Mouse (Mus musculus): Measurements from ENCODE around the gene Daam1. TPM values are rescaled to one million over a fixed set of nuclear protein-coding genes. Genes with fewer than 3 reads are reported as not detected.

Gene Daam1
- polyA plus RNA-seq (2012; ENCODE audit: insufficient read depth, insufficient read length, missing spikeins) = 8.3 and 11.1 TPM in 2 replicates

GRCm38 (mm10) chr12:71830607-71831257 lies at the start of gene Daam1:
Gene Daam1 (plus strand): TSS chr12:71831078.
- peaks cover 3% of the 10 kb centered on the region for H3K4me1 ChIP-seq (ENCODE audit: control insufficient read depth, insufficient read depth, insufficient read length, low read length)
- peak within 1 kb of the TSS; percentile 93 for H3K4me3 ChIP-seq (ENCODE audit: insufficient read depth, low read depth, low read length)
- H3K27ac ChIP-seq (replicated peaks; ENCODE audit: low read depth, low read length) = peak within 1 kb of the TSS; percentile 71

- no peaks in the 10 kb centered on the region; the same call in 1 of the 2 replicates for H3K4me1 ChIP-seq (ENCODE audit: control insufficient read depth, insufficient read depth, insufficient read length, low read length)
- no peak overlapping the region for H3K4me3 ChIP-seq (ENCODE audit: insufficient read depth, low read depth, low read length)
- H3K27ac ChIP-seq (replicated peaks; ENCODE audit: low read depth, low read length) = no peak overlapping the region
Measured at GRCm38 (mm10) chr12:71781220-71781619, 49.7 kb upstream of the Daam1 start.

- Histone ChIP-seq H3K27ac (replicated peaks; ENCODE audit: low read depth, low read length) (no peak overlapping the region), H3K4me3 (ENCODE audit: insufficient read depth, low read depth, low read length) (no peak overlapping the region), H3K4me1 (ENCODE audit: control insufficient read depth, insufficient read depth, insufficient read length, low read length) (no peaks in the 10 kb centered on the region; the same call in 1 of the 2 replicates)
Measured at GRCm38 (mm10) chr12:71783970-71784369, 46.9 kb upstream of the Daam1 start.

- Histone ChIP-seq H3K27ac (replicated peaks; ENCODE audit: low read depth, low read length) (no peak overlapping the region), H3K4me1 (ENCODE audit: control insufficient read depth, insufficient read depth, insufficient read length, low read length) (no peaks in the 10 kb centered on the region; the same call in 1 of the 2 replicates), H3K4me3 (ENCODE audit: insufficient read depth, low read depth, low read length) (no peak overlapping the region)
Measured at GRCm38 (mm10) chr12:71784666-71785255, 46.1 kb upstream of the Daam1 start.

- Histone ChIP-seq H3K27ac (replicated peaks; ENCODE audit: low read depth, low read length) (no peak overlapping the region), H3K4me3 (ENCODE audit: insufficient read depth, low read depth, low read length) (no peak overlapping the region), H3K4me1 (ENCODE audit: control insufficient read depth, insufficient read depth, insufficient read length, low read length) (no peaks in the 10 kb centered on the region; the same call in 1 of the 2 replicates)
Measured at GRCm38 (mm10) chr12:71786521-71786920, 44.4 kb upstream of the Daam1 start.

DNA sequence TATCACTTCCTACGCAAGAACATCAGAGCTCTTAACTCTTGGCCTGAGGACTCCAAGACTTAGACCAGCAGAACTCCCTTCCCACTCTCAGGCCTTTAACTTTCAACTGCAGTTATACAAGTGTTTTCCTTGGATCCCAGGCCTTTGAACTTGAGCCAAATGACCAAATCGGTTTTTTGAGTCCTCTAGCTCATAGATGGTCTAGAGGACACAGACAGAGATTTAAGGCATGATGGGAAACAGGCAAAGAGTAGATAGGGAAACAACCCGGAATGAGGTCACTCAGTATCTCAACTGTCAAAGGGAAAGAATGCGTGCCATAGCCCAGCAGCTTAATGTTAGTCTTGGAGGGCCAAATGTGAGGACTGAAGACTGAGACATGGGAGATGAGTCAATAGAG lies 42.1 kb upstream of the Daam1 start:
- no peaks in the 10 kb centered on the region for H3K4me1 ChIP-seq (ENCODE audit: control insufficient read depth, insufficient read depth, insufficient read length, low read length)
- H3K4me3 ChIP-seq (ENCODE audit: insufficient read depth, low read depth, low read length) = no peak overlapping the region
- H3K27ac ChIP-seq (replicated peaks; ENCODE audit: low read depth, low read length) = no peak overlapping the region

DNA sequence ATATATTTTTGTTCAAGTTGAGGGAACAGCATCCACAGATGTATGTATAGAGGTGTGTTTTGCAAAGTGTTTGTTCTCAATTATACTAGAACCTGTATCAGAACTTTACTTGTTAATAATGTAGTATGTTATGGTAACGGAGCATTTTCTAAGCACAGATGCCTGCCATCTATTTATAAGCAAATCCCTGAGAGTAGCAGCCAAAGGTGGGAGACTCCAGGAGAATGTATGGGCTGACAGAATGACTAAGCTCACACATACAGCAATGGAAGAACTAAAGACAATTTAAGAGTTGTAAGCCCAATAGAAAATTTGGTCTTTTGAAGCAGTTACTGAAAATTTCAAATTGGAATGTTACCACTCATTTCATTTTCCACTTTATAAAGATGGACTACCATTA lies 40.3 kb upstream of the Daam1 start:
- Histone ChIP-seq H3K4me1 (ENCODE audit: control insufficient read depth, insufficient read depth, insufficient read length, low read length) (no peaks in the 10 kb centered on the region), H3K27ac (replicated peaks; ENCODE audit: low read depth, low read length) (no peak overlapping the region), H3K4me3 (ENCODE audit: insufficient read depth, low read depth, low read length) (no peak overlapping the region)

- H3K4me1 ChIP-seq (ENCODE audit: control insufficient read depth, insufficient read depth, insufficient read length, low read length) = no peaks in the 10 kb centered on the region
- no peak overlapping the region for H3K27ac ChIP-seq (replicated peaks; ENCODE audit: low read depth, low read length)
- no peak overlapping the region for H3K4me3 ChIP-seq (ENCODE audit: insufficient read depth, low read depth, low read length)
Measured at GRCm38 (mm10) chr12:71793114-71793513, 37.8 kb upstream of the Daam1 start.

DNA sequence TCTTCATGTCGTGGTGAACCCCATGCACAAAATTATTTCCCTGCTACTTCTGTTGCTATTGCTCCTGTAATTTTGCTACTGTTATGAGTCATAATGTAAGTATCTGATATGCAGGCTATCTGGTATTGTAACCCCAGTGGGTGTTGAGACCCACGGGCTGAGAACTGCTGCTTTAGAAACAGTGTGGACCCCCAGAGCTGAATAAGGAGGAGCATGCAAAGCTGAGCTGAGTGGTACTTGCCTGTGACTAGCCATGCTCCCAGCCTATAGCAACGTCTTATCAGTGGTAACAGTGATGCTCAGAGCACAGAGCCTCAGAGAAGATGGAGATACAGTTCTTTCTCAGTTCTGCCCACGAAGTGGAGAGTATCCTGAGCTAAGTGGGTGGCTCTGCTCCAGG lies 35.3 kb upstream of the Daam1 start:
- Histone ChIP-seq H3K27ac (replicated peaks; ENCODE audit: low read depth, low read length) (no peak overlapping the region), H3K4me1 (ENCODE audit: control insufficient read depth, insufficient read depth, insufficient read length, low read length) (no peaks in the 10 kb centered on the region), H3K4me3 (ENCODE audit: insufficient read depth, low read depth, low read length) (no peak overlapping the region)

- Histone ChIP-seq H3K27ac (replicated peaks; ENCODE audit: low read depth, low read length) (no peak overlapping the region), H3K4me1 (ENCODE audit: control insufficient read depth, insufficient read depth, insufficient read length, low read length) (no peaks in the 10 kb centered on the region), H3K4me3 (ENCODE audit: insufficient read depth, low read depth, low read length) (no peak overlapping the region)
Measured at GRCm38 (mm10) chr12:71796517-71796916, 34.4 kb upstream of the Daam1 start.

- Histone ChIP-seq H3K27ac (replicated peaks; ENCODE audit: low read depth, low read length) (no peak overlapping the region; the same call in 1 of the 2 replicates), H3K4me1 (ENCODE audit: control insufficient read depth, insufficient read depth, insufficient read length, low read length) (no peaks in the 10 kb centered on the region; the same call in 1 of the 2 replicates), H3K4me3 (ENCODE audit: insufficient read depth, low read depth, low read length) (no peak overlapping the region)
Measured at GRCm38 (mm10) chr12:71807306-71807705, 23.6 kb upstream of the Daam1 start.

DNA sequence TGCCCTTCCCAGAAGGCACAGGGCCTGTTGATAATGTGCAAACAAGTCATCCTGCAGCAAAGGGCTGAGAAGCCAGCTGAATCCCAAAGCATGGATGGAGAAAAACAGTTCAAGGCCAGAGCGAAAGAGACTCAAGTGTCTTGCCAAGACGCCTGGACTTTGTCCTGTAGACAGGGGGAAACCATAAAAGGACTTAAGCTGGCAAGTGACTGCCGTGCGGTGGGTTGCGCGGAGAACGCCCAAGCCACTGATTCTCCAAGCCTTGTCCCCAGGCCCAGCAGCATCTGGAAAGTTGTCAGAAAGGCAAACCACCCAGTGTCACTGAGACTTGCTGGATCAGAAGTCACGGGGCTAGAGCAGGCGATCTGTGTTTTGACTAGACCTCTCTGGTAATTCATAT lies 22.2 kb upstream of the Daam1 start:
- no peak overlapping the region for H3K4me3 ChIP-seq (ENCODE audit: insufficient read depth, low read depth, low read length)
- no peaks in the 10 kb centered on the region; the same call in 1 of the 2 replicates for H3K4me1 ChIP-seq (ENCODE audit: control insufficient read depth, insufficient read depth, insufficient read length, low read length)
- no peak overlapping the region for H3K27ac ChIP-seq (replicated peaks; ENCODE audit: low read depth, low read length)

- H3K4me1 ChIP-seq (ENCODE audit: control insufficient read depth, insufficient read depth, insufficient read length, low read length) = no peaks in the 10 kb centered on the region; the same call in 1 of the 2 replicates
- H3K27ac ChIP-seq (replicated peaks; ENCODE audit: low read depth, low read length) = no peak overlapping the region
- no peak overlapping the region for H3K4me3 ChIP-seq (ENCODE audit: insufficient read depth, low read depth, low read length)
Measured at GRCm38 (mm10) chr12:71809550-71809949, 21.3 kb upstream of the Daam1 start.

GRCm38 (mm10) chr12:71812567-71812966 lies 18.3 kb upstream of the Daam1 start:
- Histone ChIP-seq H3K27ac (replicated peaks; ENCODE audit: low read depth, low read length) (no peak overlapping the region), H3K4me3 (ENCODE audit: insufficient read depth, low read depth, low read length) (no peak overlapping the region), H3K4me1 (ENCODE audit: control insufficient read depth, insufficient read depth, insufficient read length, low read length) (no peaks in the 10 kb centered on the region; the same call in 1 of the 2 replicates)

DNA sequence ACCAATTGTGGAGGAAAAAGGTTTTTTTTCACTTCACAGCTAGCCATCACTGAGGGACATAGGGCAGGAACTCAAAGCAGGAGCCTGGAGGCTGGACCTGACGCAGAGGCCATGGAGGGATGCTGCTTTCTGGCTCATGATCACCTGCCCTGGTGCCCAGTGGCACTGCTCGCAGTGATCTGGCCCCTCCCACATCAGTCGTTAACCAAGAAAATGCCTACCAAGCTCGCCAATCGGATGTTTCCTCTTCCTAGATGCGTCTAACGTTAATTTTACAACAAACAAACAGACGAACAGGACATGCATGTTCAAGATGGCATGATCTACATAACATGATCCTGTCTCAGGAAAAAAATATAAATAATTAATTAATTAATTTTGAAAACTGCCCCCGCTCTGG lies 17.6 kb upstream of the Daam1 start:
- H3K27ac ChIP-seq (replicated peaks; ENCODE audit: low read depth, low read length) = no peak overlapping the region
- H3K4me3 ChIP-seq (ENCODE audit: insufficient read depth, low read depth, low read length) = no peak overlapping the region
- H3K4me1 ChIP-seq (ENCODE audit: control insufficient read depth, insufficient read depth, insufficient read length, low read length) = no peaks in the 10 kb centered on the region

GRCm38 (mm10) chr12:71813761-71814160 lies 17.1 kb upstream of the Daam1 start:
- H3K4me1 ChIP-seq (ENCODE audit: control insufficient read depth, insufficient read depth, insufficient read length, low read length) = no peaks in the 10 kb centered on the region
- H3K4me3 ChIP-seq (ENCODE audit: insufficient read depth, low read depth, low read length) = no peak overlapping the region
- no peak overlapping the region for H3K27ac ChIP-seq (replicated peaks; ENCODE audit: low read depth, low read length)

All from brown adipose tissue, adult 24 weeks (tissue).